Mouse (Mus musculus): ENCODE results near the gene Tcf19. TPM values are rescaled to one million over a fixed set of nuclear protein-coding genes. Genes with fewer than 3 reads are reported as not detected.

The Tcf19 gene
- 20.3 and 26.5 TPM in 2 replicates for polyA plus RNA-seq (2015; fragmentation: Nextera tagmentation; extraction: Ambion mirVana)

DNA sequence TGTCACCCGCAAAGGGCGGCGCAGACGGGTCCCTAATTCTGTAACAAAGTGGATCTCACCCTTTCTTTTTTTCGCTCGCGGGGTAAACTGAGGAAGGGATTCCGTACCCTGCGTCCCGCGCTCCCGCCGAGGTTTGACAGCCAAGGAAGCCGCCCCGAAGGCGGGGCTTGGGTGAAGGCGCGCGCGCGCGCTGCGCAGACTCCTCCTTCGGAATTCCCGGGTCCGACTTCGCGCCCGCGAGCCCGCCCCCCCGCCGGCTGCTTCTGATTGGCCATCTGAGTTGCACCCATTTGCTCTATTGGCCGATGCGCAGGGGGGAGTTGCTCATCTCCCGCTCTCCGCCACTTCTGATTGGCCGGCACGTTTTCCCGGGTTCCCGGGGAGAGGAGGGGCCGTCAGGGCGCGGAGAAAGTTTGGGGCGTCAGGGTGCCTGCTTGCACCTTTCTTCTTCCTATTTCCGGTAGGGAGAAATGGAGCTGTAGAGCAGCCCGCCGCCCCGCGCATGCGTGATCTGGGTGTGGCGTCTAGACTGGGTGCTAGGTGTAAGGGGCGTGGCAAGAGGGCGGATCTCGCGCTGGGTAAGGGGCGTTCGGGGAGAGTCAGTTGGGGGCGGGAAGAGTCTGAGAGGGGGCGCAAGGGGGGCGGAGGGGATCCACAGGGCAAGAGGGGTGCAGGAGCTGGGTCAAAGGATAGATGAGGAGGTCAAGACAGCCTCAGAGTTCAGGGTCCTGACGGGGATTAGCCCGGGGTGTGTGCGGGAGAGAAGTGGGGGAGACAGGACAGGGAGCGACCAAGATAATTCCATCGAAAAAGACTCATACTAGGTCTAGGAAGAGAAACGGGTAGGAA is at the start of gene Tcf19, which contains the start of gene Cchcr1:
Tcf19 (minus strand) TSS at position 173 of the 849 bp plus-strand sequence.
Cchcr1 (plus strand) TSS at position 449 of the 849 bp plus-strand sequence.

DNA sequence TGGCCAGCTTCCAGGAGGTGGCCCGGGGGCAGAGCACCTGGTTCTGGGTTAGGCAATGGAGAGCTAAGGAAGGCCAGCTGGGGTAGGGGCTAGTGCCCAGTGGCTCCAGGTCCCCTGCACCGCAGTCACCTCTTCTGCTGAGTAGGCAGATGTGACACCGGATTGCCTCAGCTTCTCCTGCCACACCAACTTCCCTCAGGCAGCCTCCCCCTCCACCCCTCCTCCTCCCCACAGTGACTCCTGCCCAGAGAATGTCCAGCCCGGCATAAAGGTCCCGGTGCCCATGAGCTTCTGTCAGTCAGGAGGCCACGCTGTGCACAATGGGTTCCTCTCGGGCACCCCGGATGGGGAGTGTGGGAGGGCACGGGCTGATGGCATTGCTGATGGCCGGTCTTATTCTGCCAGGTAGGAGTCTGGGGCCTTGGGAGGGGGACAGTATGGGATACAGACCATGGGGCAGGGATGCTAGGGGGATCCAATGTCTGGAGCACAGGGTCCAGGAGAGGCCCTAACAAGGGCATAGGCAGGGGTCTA is 35.3 kb upstream of the Tcf19 start, which contains the start of gene Cdsn:
Cdsn (plus strand) TSS at position 248 of the 534 bp plus-strand sequence.

DNA sequence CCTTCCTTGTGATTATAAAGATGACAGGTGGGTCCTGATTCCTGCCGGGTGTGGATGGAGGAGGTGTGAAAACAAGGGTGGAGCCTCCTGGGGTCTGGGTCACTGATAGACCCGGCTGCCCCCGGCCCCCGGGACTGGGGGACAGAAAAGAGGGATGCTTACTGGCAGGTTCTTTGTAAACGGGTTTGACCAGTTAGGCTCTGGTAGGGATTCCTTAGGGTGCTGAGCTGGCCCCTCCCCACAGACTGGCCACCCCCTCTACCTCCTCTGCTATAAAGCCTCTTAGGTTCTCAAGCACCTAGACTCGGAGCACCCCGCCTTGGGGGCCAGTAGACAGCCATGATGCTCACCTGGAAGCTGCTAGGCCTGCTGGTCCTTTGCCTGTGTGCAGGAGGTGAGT is 16.3 kb upstream of the Tcf19 start, which contains the start of gene Psors1c2:
Psors1c2 (plus strand) TSS at position 301 of the 400 bp plus-strand sequence.

DNA sequence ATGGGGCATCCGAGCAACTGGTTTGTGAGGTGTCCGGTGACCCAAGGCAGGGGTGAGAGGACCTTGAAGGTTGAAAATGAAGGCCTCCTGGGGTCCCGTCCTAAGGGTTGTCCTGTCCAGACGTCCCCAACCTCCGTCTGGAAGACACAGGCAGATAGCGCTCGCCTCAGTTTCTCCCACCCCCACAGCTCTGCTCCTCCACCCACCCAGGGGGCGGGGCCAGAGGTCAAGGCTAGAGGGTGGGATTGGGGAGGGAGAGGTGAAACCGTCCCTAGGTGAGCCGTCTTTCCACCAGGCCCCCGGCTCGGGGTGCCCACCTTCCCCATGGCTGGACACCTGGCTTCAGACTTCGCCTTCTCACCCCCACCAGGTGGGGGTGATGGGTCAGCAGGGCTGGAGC is 10.8 kb downstream of the Tcf19 start, which contains the start of gene Pou5f1:
Pou5f1 (plus strand) TSS at position 243 of the 400 bp plus-strand sequence.

DNA sequence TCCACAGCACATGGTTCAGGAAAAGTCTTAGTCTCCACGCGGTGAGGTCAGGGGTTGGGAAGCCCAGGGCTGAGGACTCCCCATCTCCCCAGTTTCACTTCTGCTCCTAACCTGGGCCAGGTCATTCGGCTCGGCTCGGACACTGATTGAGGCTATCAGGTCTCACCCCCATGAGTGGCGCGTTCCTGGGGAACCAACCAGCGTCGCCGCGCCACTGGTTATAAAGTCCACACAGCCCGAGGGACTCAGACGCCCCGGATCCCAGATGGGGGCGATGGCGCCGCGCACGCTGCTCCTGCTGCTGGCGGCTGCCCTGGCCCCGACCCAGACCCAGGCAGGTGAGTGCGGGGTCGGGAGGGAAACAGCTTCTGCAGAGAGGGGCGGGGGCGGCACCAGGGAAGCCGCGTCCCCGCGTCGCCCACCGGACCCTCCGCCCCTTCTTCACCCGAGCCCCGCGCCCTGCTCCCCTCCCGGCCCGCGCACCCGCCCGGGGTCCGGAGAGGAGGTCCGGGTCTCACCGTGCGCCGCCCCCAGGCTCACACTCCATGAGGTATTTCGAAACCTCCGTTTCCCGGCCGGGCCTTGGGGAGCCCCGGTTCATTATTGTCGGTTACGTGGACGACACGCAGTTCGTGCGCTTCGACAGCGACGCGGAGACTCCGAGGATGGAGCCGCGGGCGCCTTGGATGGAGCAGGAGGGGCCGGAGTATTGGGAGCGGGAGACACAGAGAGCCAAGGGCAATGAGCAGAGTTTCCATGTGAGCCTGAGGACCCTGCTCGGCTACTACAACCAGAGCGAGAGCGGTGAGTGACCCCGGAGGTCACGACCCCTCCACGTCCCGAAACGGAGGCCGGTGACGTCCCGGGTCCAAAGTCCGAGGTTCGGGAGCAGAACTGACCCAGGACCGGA is 46.5 kb downstream of the Tcf19 start, which contains the start of gene H2-Q10:
H2-Q10 (plus strand) TSS at position 248 of the 910 bp plus-strand sequence.

Other genes with a start within 250 kb of the Tcf19 start
- gene H2-Q1, start 196.4 kb downstream of the Tcf19 start, polyA plus RNA-seq (2015; fragmentation: Nextera tagmentation; extraction: Ambion mirVana) = not detected in 2 replicates
- not detected in 2 replicates for gene H2-Q2, start 174.6 kb downstream of the Tcf19 start, polyA plus RNA-seq (2015; fragmentation: Nextera tagmentation; extraction: Ambion mirVana)
- gene H2-Q4, start 137.2 kb downstream of the Tcf19 start, polyA plus RNA-seq (2015; fragmentation: Nextera tagmentation; extraction: Ambion mirVana) = 2.4 and 3.8 TPM in 2 replicates
- 0.49 and 0.79 TPM in 2 replicates for gene H2-Q6, start 92.0 kb downstream of the Tcf19 start, polyA plus RNA-seq (2015; fragmentation: Nextera tagmentation; extraction: Ambion mirVana)
- 1.3 and 1.7 TPM in 2 replicates for gene H2-Q7, start 77.7 kb downstream of the Tcf19 start, polyA plus RNA-seq (2015; fragmentation: Nextera tagmentation; extraction: Ambion mirVana)
- 0.62 and 1.2 TPM in 2 replicates for gene H2-Q10, start 46.7 kb downstream of the Tcf19 start, polyA plus RNA-seq (2015; fragmentation: Nextera tagmentation; extraction: Ambion mirVana)
- gene Pou5f1, start 10.8 kb downstream of the Tcf19 start, polyA plus RNA-seq (2015; fragmentation: Nextera tagmentation; extraction: Ambion mirVana) = not detected in 2 replicates
- gene Cchcr1, start 276 bp upstream of the Tcf19 start, polyA plus RNA-seq (2015; fragmentation: Nextera tagmentation; extraction: Ambion mirVana) = 3.9 and 5.0 TPM in 2 replicates
- not detected in 2 replicates for gene Psors1c2, start 16.4 kb upstream of the Tcf19 start, polyA plus RNA-seq (2015; fragmentation: Nextera tagmentation; extraction: Ambion mirVana)
- 0.42 and 7.0 TPM in 2 replicates for gene Cdsn, start 35.3 kb upstream of the Tcf19 start, polyA plus RNA-seq (2015; fragmentation: Nextera tagmentation; extraction: Ambion mirVana)
- not detected in 2 replicates for gene 2300002M23Rik, start 50.6 kb upstream of the Tcf19 start, polyA plus RNA-seq (2015; fragmentation: Nextera tagmentation; extraction: Ambion mirVana)
- gene Sfta2, start 84.7 kb upstream of the Tcf19 start, polyA plus RNA-seq (2015; fragmentation: Nextera tagmentation; extraction: Ambion mirVana) = not detected in 2 replicates
- gene Gm9573, start 109.8 kb upstream of the Tcf19 start, polyA plus RNA-seq (2015; fragmentation: Nextera tagmentation; extraction: Ambion mirVana) = not detected in 2 replicates
- gene Mucl3, start 126.9 kb upstream of the Tcf19 start, polyA plus RNA-seq (2015; fragmentation: Nextera tagmentation; extraction: Ambion mirVana) = not detected in 2 replicates
- gene Vars2, start 150.8 kb upstream of the Tcf19 start, polyA plus RNA-seq (2015; fragmentation: Nextera tagmentation; extraction: Ambion mirVana) = 7.1 and 7.7 TPM in 2 replicates
- 26.0 and 26.3 TPM in 2 replicates for gene Gtf2h4, start 156.9 kb upstream of the Tcf19 start, polyA plus RNA-seq (2015; fragmentation: Nextera tagmentation; extraction: Ambion mirVana)
- 31.1 and 31.6 TPM in 2 replicates for gene Ddr1, start 187.8 kb upstream of the Tcf19 start, polyA plus RNA-seq (2015; fragmentation: Nextera tagmentation; extraction: Ambion mirVana)